Comparison of ENCODE assay signal across 11 mouse cellular contexts in the genomic region with DNA sequence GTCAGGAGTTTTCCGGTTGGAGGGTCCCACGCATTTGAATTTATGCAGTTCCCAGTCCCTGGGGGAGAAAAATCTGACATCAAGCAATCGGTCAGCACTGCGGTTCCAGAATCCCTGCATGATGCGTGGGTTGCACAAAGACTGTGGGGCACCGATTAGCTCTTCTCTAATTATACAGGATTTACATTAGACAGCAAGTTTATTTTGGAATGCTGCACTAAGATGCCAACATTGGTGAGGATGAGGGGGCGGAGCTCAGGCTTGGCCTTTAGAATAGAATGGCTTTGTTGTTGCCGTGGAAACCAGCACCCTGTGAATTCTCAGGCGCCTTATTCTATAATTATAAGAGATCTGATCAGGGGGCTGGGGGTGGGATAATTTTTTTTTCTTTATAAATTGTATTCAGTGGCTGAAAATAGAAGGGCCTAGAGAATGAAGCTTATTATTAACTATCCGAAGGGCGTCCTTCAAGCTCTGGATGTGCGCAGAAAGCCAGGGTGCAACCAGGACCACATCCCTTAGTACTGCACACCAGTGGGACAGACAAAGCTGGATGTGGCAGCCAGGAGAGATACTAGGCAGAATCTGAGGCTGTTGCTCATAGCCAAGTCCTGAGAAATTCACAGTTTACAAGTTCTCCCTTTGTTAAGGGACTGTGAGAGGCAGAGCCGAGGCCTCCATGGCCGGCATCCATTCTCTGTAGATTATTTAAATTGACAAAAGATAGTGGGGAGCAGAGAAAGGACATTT.
DNase-seq lines count a peak whose midpoint lies in the region; ATAC-seq lines count a peak whose summit lies in the region.
"Had no signal": no experiment of that assay in that cellular context is flagged by ENCODE, and none has a peak within 500 bp of the region (broad histone marks: within the 10 kb centered on the region; RNA-seq: fewer than 3 reads in every experiment).

No protein-coding gene starts in this region.

- no peaks in the 10 kb centered on the region for H3K4me1 ChIP-seq in heart, embryonic 12.5 days (replicated peaks)
- peaks cover 17% of the 10 kb centered on the region for H3K4me1 ChIP-seq in hindbrain, embryonic 10.5 days (replicated peaks)

- no peak overlapping the region for H3K27ac ChIP-seq in heart, embryonic 12.5 days (ENCODE audit: poor library complexity, severe bottlenecking)
- peak overlapping the region; percentile 69 for H3K27ac ChIP-seq in hindbrain, embryonic 10.5 days
- H3K27ac ChIP-seq: kidney, postnatal 0 days had no signal

- peak; percentile 70 for DNase-seq in heart, adult 11 months
- DNase-seq in hindbrain, embryonic 10.5 days (ENCODE audit: low spot score) = no peak
- peak; percentile 58 to 87 for DNase-seq in left cerebral cortex, postnatal 10 days (ENCODE audit: extremely low spot score in 1 of 2, low spot score in 2 of 2)
- peak; percentile 43 for DNase-seq in right cerebral cortex, postnatal 14 days
- DNase-seq in adrenal gland, postnatal 4 days (ENCODE audit: low spot score in 2 of 2) = no peak
- DNase-seq in urinary bladder, postnatal 14 days (ENCODE audit: low spot score) = no peak
- no peak for DNase-seq in lung, postnatal 4 days
- DNase-seq: cerebellum, postnatal 14 days; lung, postnatal 36 days had no signal

- no peak overlapping the region for H3K9ac ChIP-seq in heart, embryonic 12.5 days

- intact Hi-C loops in left cerebral cortex, postnatal 10 days (cut with DNase I) = no loop called here

- 85% methylated on average over 14 of the region's 14 CpGs for WGBS in heart, embryonic 12.5 days
- 69% methylated on average over 14 of the region's 14 CpGs for WGBS in hindbrain, embryonic 10.5 days

- no peaks in the 10 kb centered on the region for H3K36me3 ChIP-seq in heart, embryonic 12.5 days
- H3K36me3 ChIP-seq in hindbrain, embryonic 10.5 days = no peaks in the 10 kb centered on the region

- H3K4me2 ChIP-seq in heart, embryonic 12.5 days = no peak overlapping the region

- no peak for ATAC-seq in heart, embryonic 12.5 days (ENCODE audit: insufficient number of reproducible peaks, low FRiP score)

- H3K9me3 ChIP-seq in heart, embryonic 12.5 days (replicated peaks) = no peaks in the 10 kb centered on the region
- H3K9me3 ChIP-seq in hindbrain, embryonic 10.5 days = no peaks in the 10 kb centered on the region

- no peaks in the 10 kb centered on the region for H3K27me3 ChIP-seq in heart, embryonic 12.5 days (replicated peaks)
- no peaks in the 10 kb centered on the region for H3K27me3 ChIP-seq in hindbrain, embryonic 10.5 days (ENCODE audit: insufficient read depth, poor library complexity, severe bottlenecking)

- H3K4me3 ChIP-seq in heart, embryonic 12.5 days = no peak overlapping the region
- no peak overlapping the region for H3K4me3 ChIP-seq in hindbrain, embryonic 10.5 days

Comparison
In these comparisons a context has a peak if more than half of its experiments do, and no peak if none do; other contexts are left out.
1. DNase-seq: peak in heart, adult 11 months (single experiment), left cerebral cortex, postnatal 10 days (2 of 2) and right cerebral cortex, postnatal 14 days (single experiment); none in hindbrain, embryonic 10.5 days (single experiment), adrenal gland, postnatal 4 days (0 of 2), urinary bladder, postnatal 14 days (single experiment) and lung, postnatal 4 days (0 of 2).